Mouse (Mus musculus) naive thymus-derived CD4-positive, alpha-beta T cell, adult 2 months (primary cell): ENCODE results near the gene Ghdc.
"Not testable (repeated sequence)": the region's sequence is repeated elsewhere in the genome, so short reads cannot be mapped to it uniquely, and the experiment has no call there.

Source experiments
- DNase-seq: peaks from one replicate; pipeline ENCODE4 v3.0.0-alpha.2; 2011; ENCODE audit warnings: low read depth

Ghdc gene

GRCm38 (mm10) chr11:100770646-100771408 lies at the start of gene Ghdc:
Ghdc (minus strand) TSS chr11:100770957.
- peak; percentile 85 for DNase-seq

DNA sequence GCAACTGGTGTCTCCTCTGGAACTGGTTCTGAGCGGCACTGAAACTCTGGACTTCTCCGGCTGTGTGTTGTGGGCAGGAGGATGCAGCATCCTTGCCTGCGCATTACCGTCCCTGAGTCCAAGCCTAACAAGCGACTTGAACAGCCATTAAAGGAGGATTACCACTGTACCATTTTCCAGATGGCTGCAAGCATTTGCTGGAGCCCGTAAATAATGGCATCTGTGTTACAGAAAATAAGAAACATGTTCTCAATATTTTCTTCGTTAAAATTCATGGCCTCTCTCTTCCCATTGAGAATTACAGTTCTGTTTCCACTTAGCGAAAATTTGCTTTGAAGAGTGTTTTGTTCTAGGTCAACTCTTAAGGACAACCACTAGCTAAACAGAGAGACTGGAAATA lies 49.3 kb upstream of the Ghdc start:
- no peak for DNase-seq

DNA sequence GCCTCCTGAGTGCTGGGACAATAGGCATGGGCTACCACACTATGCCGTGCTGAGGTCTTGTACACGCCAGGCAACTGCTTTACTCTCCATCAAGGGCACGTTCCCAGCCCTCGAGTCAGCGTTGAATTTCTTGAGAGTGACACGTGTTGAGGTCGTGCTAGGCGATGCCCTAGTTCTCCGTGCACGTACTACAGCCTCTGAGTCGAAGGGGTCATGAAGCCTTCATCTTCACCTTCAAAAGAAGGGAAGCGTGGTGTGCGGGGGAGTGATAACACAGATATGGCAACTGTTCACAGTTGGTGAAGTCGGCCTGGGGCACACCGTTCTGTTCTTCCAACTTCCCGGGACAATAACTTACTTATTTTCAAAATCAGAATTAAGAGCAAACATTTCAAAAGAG lies 48.9 kb upstream of the Ghdc start:
- peak; percentile 77 for DNase-seq

- DNase-seq = peak; percentile 58
Measured at GRCm38 (mm10) chr11:100819048-100819447, 48.3 kb upstream of the Ghdc start.

DNA sequence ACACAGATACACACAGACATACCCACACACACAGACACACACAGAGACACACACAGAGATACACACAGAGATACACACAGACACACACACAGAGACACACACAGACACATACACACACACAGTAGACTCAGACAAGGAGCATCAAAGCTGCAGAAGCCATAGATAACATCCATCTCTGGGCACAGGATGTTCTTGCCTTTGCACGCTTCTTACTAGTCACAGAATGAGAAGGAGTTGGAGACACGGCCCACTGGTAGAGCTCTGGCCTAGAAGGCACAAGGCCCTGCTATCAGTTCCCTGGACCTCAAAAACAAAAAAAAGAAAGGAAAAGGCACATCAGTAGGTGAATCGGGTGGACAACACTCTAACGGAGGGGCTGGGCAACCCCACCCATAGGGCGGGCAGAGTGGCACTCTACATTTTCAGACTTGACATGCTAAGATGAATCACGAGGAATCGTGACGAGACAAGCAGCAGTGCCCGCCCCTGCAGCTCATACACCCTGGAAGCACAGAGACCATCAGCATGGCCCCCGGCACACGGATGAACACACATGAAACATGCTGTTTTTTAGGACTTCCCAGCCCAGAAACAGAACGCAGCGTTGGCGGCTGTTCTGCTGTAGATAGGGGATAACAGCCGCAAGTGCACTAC lies 47.7 kb upstream of the Ghdc start:
- peak; percentile 74 for DNase-seq

- no peak for DNase-seq
Measured at GRCm38 (mm10) chr11:100817311-100817710, 46.6 kb upstream of the Ghdc start.

DNA sequence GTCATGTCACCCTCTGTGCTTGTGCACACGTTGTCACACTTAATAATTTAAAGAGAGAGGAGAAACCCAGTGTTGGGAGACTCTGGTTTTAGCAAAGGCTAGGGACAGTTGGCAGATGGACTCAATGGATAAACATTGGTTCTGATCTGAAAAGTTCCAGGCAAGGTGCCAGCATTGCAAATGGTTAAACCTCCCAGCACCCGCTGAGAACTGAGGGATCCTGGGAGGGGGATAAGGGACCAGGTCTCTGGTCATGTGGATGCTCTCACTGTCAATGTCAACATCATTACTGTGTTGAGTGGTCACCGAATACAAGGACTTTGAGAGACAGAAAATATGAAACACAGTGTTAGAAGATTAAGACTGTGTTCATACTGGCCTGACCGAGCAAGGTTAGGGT lies 46.0 kb upstream of the Ghdc start:
- DNase-seq = no peak

- no peak for DNase-seq
Measured at GRCm38 (mm10) chr11:100816342-100816741, 45.6 kb upstream of the Ghdc start.

DNA sequence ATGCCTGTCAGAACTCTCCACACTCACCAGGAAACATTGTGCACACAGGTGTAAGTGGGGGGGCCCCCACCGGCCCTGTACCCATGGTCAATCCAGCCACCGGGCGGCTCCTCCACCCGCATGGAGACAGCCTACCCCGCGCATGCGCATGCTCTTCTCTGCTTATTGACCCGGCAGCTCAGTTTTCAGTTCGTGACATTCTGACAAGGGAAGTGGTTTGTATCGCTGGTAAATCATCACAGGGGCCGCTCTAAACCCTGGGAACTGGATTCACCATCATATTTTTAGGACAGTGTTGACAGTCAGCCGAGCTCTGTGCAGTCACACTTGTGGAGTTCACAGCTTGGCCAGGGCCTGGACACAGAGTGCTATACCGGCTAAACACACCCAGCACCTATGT lies 43.7 kb upstream of the Ghdc start:
- DNase-seq = peak; percentile 91

- peak; percentile 51 for DNase-seq
Measured at GRCm38 (mm10) chr11:100811132-100811531, 40.4 kb upstream of the Ghdc start.

DNA sequence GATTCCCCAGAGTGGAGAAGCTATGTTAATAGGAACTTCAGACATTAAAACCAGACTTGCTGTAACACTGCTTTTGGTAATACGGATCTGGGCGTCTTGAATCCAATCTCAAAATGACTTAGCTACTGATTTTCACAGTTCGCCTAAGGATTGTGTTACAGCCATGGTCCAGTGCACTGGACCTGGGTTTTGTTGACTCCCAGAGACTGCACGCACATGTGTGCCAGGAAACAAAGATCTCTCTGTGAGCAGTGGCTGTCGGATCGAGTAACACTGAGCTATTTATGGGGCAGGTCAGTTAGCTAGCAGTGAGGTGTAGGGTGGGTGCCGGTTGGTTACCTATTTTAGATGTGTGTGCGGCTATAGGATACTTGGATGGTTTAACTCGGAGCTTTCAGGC lies 39.8 kb upstream of the Ghdc start:
- no peak for DNase-seq

DNA sequence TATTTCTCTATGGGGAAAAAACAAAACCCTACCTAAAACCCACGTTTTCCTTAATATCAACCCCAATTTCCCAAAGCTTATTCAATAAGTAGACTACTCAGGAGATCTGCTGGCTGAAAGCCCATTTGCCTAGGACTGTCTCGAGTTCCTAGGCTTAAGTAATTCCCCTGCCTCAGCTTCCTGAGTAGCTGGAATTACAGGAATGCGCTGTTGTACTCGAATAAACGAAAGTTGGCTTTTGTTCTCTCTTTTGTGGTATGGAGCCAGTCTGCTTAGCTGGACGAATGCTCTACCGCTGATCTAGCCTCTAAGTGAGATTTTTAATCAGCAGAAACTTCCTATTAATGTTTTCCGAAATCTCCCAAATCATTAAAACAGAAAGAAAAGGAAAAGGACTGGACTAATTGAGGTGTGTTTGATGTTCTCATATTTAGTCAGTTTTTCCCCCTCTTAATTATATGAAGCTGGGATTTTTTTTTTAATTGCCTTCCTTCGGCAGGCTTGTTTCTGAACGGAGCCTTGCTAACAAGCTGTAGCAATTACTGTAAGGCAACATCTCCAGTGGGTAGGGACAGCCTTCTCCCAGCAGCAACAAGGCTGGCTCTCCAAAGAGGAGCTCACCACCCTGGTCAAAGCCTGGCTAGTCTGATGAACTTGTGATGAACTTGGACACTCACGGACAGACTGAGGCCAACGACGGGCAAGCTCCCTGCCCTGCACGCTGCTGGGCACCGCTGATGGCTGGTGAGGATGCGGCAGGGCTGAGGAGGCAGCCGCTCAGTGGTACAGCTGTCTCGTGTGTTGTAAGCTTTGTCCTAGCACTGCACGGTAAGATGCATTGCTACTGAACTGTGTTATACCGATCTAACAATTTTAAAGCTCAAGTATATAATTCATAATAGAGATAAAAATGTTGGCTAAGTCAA lies 35.9 kb upstream of the Ghdc start:
- no peak for DNase-seq

DNA sequence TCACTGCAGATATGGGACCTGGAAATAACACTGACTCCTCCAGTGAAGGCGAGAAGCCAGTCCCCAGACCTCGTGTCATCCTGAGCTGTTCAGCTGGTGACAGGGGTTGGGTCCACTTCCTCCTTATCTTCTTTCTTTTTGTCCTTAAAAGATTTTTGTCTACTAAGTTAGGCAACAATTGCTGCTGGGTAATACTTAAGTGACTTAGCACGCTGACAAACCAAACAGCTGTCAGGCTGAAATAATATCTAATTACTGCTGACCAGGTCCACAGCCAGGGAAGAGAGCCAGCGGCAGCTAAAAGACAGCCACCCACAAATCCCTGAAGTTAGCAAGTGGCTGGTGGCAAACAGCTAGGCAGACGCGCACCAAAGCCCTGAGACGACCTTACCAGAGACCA lies 34.8 kb upstream of the Ghdc start:
- no peak for DNase-seq

GRCm38 (mm10) chr11:100804409-100804808 lies 33.7 kb upstream of the Ghdc start:
- peak; percentile 79 for DNase-seq

DNA sequence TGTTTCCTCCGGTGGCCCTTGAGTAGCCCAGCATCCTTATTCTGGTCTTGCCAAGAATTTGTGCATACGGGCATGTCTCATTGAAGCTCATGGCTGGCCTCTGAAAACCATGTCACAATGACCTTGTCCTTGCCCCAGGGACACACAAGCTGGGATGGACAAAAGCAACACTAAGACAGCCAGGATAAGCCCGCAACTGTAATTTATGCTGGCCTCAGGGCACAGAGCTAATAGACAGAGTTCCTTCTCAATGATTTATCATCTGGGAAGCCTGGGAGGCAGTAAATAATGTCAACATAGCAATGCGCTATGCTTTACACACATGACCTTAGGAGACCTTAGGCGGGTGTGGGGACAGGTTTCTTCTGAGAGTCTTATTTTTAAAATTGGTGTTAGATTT lies 28.7 kb upstream of the Ghdc start:
- DNase-seq = no peak

DNA sequence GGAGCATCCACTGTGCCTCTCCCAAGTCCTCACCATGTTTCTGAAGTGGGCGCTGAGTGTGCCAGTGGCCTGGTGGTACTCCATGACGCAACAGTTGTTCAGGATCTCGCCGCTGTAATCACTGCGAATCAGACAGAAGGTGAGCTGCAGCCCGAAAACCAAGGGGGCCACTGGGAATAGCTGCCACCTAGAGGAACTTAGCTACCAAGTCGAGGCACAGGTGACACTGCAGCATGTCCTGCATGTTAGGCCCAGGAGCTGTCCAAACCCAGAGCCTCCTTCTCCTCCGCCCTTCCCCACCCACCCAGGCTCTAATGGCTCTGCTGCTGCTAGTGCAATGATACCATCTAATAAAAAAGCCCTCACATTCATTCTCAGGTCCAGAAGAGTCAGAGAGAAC lies 25.8 kb upstream of the Ghdc start:
- no peak for DNase-seq

GRCm38 (mm10) chr11:100795386-100795785 lies 24.6 kb upstream of the Ghdc start:
- no peak for DNase-seq

GRCm38 (mm10) chr11:100791457-100792049 lies 20.8 kb upstream of the Ghdc start:
- no peak for DNase-seq

DNA sequence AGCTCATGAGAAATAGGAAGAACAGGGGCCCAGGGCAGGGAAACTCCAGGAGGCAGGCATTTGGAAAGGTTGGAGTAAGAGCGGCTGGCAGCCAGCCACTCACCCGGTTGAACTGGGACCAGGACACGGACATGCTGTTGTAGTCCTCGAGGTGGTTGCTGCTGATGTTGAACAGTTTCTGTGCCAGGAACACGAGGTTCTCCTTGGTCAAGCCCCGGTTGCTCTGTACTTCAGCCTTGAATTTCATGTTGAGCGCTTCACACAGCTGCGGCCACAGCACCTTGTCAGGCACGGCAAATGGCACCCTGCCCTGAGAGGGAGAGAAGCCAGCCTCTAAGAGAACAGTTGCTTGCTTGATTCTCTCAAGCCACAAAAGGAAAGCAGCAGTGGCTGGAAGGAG lies 19.9 kb upstream of the Ghdc start:
- not testable (repeated sequence) for DNase-seq

DNA sequence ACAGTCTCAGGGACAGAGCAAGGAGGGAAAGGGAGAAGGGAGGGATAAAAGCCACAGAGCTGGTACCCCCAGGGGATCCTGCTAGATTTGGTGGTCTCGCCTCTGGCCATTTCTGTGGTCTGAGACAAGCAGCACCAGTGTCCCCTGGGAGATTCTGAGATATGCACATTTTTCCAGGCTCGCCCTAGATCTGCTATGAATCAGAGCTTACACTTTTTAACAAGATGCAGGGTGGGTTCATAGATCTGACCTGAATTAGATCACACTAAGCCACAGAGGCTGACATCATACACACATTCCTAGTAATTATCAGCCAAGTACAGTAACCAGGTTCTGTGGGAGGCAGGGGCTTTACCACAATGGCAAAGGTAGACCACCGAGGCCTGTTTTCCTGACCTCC lies 18.9 kb upstream of the Ghdc start:
- no peak for DNase-seq

DNA sequence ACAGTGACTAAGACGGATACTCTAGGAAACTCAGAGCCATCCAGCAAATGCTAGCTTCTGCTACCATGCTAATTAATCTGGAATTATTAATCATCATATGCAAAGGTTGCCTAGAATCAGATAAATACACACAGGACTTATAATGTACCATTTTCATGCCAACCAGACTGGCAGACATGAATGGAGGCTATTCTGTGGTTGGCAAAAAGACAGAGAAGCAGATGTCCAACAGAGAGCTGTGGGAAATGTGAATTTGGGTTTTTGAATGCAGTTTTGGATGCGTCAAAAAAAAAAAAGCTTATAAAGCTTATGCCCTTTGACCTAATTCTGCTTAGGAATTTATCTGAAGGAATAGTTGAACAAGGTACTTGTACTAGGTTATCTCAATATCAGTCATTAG lies 15.0 kb upstream of the Ghdc start:
- DNase-seq = no peak

DNA sequence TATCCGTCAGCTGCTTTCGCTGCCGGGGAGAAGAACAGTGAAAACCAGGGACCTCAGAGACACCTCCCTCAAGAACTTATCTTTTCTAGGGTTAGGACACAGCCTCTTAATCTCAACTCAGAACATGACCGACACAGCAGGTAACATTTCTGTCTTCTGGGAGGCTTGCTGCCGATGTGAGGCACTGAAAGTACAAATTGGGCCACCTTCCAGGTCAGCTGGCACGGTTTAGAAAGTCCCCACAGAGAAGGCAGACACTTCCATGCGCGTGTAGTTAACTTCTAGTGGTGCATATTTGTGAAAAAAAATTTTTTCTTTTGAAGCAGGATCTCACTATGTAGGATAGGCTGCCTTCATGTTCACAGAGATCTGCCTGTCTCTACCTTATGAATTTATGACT lies 13.5 kb upstream of the Ghdc start:
- no peak for DNase-seq
